Mouse (Mus musculus) testis, adult 2 months (tissue): ENCODE results near the gene Ufsp2. TPM values are rescaled to one million over a fixed set of nuclear protein-coding genes. Genes with fewer than 3 reads are reported as not detected.

Source experiments
- H3K27ac ChIP-seq: fragments of 200-500 bp; 2 replicates; pipeline ENCODE4 v1.5.1; 2012; ENCODE audit warnings: low read depth, low read length; ENCODE audit not compliant: control insufficient read depth, insufficient read depth
- H3K27me3 ChIP-seq: fragments of 200-500 bp; 2 replicates; pipeline ENCODE4 v1.6.1; 2012; ENCODE audit warnings: mild to moderate bottlenecking, low read length, moderate library complexity; ENCODE audit not compliant: control insufficient read depth, insufficient read depth
- H3K36me3 ChIP-seq: fragments of 200-500 bp; 2 replicates; pipeline ENCODE4 v1.6.1; 2012; ENCODE audit warnings: mild to moderate bottlenecking, low read length; ENCODE audit not compliant: control insufficient read depth, insufficient read depth
- H3K4me1 ChIP-seq: fragments of 200-500 bp; 2 replicates; pipeline ENCODE4 v1.6.1; 2012; ENCODE audit warnings: low read length; ENCODE audit not compliant: control insufficient read depth, insufficient read depth
- H3K4me3 ChIP-seq: fragments of 200-500 bp; 2 replicates; pipeline ENCODE4 v1.5.1; 2012; ENCODE audit warnings: low read depth, mild to moderate bottlenecking, low read length, moderate library complexity, mixed read lengths; ENCODE audit not compliant: control insufficient read depth
- CTCF ChIP-seq: fragments of 200-500 bp; IDR thresholded peaks from 2 replicates; pipeline ENCODE4 v1.5.1; 2012; ENCODE audit warnings: low read depth, mild to moderate bottlenecking, inconsistent platforms, low read length, moderate library complexity; ENCODE audit not compliant: control insufficient read depth, insufficient read depth, insufficient replicate concordance
- POLR2A ChIP-seq: fragments of 200-500 bp; IDR thresholded peaks from 2 replicates; pipeline ENCODE4 v1.6.1; 2012; ENCODE audit warnings: low read depth, mild to moderate bottlenecking, inconsistent platforms, low read length, moderate library complexity; ENCODE audit not compliant: control insufficient read depth
- polyA plus RNA-seq: library from polyadenylated mRNA; depleted of rRNA; stranded (reverse); fragments of >200 nt; gene quantifications from 2 replicates; pipeline ENCODE4 v1.2.3, GENCODE M21; 2012

Gene Ufsp2
- polyA plus RNA-seq, 1 experiment: 20.0 TPM

DNA sequence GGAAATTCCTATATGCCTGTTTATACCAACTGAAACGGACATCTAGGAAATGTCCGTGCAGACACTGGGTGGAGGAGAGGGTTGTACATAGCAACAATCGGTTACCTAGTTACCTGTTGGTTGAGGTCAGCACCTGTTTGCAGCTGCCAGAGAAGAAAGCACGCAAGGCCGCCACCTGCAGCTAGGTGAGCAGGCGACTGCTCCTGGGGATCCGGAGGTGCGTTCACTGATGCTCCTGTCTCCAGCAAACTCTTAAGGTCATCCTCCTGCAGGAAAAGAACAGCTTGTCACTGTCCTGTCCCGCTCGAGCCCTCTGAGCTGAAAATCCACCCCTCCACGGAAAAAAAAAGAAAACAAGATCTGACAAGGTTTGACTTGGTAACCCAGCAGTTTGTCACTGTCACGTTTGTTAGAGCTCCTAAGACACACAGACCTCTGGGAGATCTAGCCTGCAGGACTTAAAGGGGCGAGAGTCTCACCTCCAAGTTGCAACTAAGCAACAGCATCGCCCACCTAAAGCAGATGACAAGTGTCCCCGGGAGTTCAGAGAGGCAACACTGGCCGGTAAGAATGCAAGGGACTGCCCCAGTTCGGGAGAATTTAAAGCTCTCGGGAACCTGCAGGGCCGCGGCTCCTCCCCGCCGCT, 23.9 kb downstream of the Ufsp2 start, which contains the start of gene Lrp2bp:
TSS of gene Lrp2bp (plus strand) at position 166 of the 646 bp plus-strand sequence.
- TF ChIP-seq CTCF (no peak), POLR2A (peak; percentile 25; the same call in 1 of the 2 replicates)
- Histone ChIP-seq H3K36me3 (peaks cover 1% of the 10 kb centered on the region; the same call in 1 of the 2 replicates), H3K27me3 (no peaks in the 10 kb centered on the region)

DNA sequence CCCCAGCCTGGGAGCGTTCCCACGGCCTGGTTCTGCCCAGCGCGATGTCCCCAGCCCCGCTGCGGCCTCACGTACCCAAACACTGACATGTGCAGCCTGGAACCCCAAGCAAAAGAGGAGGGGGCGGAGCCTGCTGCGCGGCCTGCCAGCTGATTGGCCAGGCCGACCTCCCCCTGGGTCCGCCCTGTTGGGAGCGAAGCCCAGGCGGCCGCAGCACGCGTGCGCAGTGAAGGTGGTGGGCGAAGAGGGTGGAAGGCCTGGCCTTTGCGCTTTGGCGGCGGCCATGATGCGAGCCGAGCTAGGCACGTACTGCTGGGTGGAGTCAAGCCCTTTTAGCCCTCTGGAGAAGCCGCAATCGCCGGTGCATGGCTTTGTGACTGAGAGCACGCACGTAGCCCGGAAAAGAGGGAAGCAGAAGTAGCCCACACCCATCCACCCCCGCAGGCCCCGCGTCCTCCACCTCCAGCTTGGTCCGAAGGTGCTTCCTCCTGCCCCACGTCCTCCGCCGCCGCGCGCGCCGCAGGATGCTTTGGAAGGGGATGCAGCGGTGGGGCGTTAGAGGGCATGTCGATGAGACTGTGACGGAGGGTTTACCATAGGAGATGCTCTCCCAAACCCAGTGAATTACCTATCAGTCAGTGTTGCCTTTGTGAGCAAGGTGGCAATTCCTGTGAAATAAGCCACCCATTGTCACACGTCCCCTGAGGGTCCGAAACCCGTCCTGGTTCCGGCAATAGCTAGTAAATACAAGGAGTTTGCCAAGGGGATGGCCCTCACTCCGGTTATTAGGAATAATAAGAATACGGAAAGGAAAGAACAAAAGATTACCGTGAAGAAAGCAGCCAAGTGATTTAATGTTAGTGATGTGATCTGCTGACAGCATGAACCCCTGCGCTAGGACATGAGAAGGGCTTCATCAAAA, 24.7 kb downstream of the Ufsp2 start:
- TF ChIP-seq CTCF (no peak), POLR2A (peak; percentile 79)

More for the DNA sequence above, 23.9 kb downstream of the Ufsp2 start, which contains the start of gene Lrp2bp:
- Histone ChIP-seq H3K4me3 (peak within 1 kb of the TSS; percentile 90), H3K4me1 (peaks cover 3% of the 10 kb centered on the region; the same call in 1 of the 2 replicates), H3K27ac (peak within 1 kb of the TSS; percentile 83)

DNA sequence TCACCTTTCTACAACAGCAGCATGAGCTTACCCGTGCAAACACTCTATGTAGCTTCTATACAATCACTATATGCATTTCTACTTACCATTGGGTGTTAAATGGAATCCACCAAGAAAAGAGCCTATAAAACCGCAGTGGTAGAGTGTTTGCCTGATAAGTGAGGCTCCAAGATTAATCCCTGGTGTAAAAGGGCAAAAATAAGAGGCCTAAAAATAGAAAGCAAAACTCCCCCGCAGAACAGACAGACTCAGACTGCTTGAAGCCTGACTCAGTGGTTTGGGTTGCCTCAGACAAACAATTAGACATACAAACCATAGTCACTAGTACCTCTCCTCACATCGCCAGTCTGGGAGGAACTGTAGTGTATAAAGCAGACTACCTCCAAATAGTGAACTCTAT, 30.3 kb downstream of the Ufsp2 start, which contains the start of gene Ankrd37:
TSS of gene Ankrd37 (minus strand) at position 112 of the 400 bp plus-strand sequence.
- no peak within 1 kb of the TSS for H3K27ac ChIP-seq

More for the DNA sequence above, 24.7 kb downstream of the Ufsp2 start:
- H3K36me3 ChIP-seq: peaks cover 1% of the 10 kb centered on the region; the same call in 1 of the 2 replicates
- H3K4me1 ChIP-seq: peaks cover 3% of the 10 kb centered on the region; the same call in 1 of the 2 replicates
- no peaks in the 10 kb centered on the region for H3K27me3 ChIP-seq
- H3K4me3 ChIP-seq: peak overlapping the region; percentile 90
- H3K27ac ChIP-seq: peak overlapping the region; percentile 83

DNA sequence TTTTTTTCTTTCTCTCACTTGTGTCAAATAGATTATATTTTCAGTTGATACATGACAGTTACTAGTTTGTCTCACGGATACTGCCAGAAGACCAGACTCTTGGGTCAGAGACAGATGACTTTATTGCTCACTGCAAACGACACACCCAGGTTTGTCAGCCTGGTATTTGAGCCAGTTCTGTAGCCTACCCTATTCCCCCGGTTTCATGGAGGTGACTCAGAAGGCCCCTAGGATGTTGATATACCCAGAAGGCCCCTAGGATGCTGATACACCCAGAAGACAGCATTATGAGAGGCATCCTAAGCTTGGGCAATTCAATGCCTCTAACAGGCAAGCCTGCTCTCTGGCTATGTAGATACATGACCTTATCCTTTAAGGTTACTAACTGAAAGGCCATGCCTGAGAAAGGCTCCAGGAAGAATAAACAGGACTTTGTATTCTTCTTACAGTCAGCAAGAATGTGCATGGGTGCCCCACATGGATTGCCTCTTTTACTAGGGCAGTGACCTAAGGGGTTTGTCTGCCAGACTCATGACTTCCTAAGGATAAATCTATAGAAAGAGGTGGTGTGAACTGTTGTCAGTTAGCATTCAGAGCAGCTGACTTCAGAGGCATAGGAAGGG, 31.8 kb downstream of the Ufsp2 start:
- no peak for TF ChIP-seq POLR2A
- no peak for TF ChIP-seq CTCF
- no peak overlapping the region for H3K27ac ChIP-seq

More for the DNA sequence above, 30.3 kb downstream of the Ufsp2 start, which contains the start of gene Ankrd37:
- H3K36me3 ChIP-seq: no peaks in the 10 kb centered on the region
- peaks cover 3% of the 10 kb centered on the region for H3K4me1 ChIP-seq
- no peak for TF ChIP-seq POLR2A
- no peak for TF ChIP-seq CTCF
- H3K27me3 ChIP-seq: no peaks in the 10 kb centered on the region
- H3K4me3 ChIP-seq: no peak within 1 kb of the TSS

DNA sequence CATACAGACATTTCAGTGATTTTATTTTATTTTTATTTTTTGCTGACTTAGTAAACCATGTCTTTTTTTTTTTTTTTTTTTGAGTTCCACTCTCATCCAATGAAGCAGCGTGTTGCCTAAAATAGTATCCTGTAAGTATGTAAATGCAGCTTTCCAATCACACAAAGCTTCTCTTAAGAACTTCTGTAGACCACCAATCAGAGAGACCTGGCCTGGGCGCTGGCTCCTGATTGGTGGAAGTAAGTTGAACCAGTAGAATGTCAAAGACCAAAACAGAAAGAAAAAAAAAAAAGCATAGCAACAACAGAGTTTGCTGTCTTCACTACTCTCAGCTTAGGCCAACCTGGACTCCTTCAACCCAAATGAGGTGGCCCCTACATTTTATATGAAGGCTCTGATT, 35.0 kb downstream of the Ufsp2 start:
- H3K27ac ChIP-seq: peak overlapping the region; percentile 45
- H3K4me3 ChIP-seq: peak overlapping the region; percentile 77
- H3K4me1 ChIP-seq: peaks cover 12% of the 10 kb centered on the region
- no peaks in the 10 kb centered on the region for H3K36me3 ChIP-seq
- H3K27me3 ChIP-seq: no peaks in the 10 kb centered on the region
- TF ChIP-seq POLR2A: no peak
- no peak for TF ChIP-seq CTCF

More for the DNA sequence above, 31.8 kb downstream of the Ufsp2 start:
- H3K4me1 ChIP-seq: peaks cover 12% of the 10 kb centered on the region
- no peaks in the 10 kb centered on the region for H3K36me3 ChIP-seq
- H3K4me3 ChIP-seq: no peak overlapping the region
- H3K27me3 ChIP-seq: no peaks in the 10 kb centered on the region

DNA sequence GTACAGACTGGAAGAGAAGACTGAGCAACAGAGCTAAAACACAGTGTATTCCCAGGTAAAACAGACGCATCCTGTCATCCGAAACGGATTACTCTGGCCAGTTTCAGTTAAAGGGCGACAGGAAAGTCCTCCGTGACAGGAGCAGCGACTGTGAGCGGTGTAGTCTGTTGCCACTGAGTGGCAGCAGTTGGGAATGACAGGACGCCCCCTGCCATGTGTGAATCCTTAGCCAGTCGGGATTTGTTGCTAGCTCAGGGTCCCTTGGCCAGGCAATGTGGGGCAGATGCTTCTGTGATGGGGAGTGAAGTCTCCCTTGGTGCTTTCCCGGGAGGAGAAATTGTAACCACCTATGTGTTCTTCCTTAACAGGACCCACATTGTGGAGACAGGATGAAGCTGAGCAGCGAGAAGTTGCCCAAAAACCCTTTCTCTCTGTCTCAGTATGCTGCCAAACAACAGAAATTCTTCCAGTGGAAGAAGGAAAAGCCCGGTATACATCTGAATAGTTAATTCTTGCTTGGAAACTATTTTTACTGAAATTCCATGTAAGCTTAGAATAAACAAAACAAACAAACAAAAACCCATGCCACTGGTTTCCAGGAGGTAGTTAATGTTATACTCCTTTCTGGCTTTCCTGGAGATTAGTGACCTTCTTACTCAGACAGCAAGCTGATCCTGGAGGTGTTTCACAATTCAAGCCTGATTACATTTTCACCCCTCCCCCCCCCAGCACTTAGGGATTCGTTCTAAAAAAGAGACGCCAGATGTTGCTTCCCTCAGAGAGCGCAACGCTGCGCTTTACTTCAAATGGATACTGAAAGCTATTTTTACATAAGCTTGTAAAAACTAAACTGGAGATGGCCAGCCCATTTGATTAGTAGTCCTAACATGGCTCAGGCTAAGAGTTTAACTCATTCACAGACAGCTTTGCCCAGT, 35.7 kb downstream of the Ufsp2 start:
- Histone ChIP-seq H3K27me3 (no peaks in the 10 kb centered on the region), H3K4me3 (peak overlapping the region; percentile 77), H3K36me3 (no peaks in the 10 kb centered on the region), H3K27ac (peak overlapping the region; percentile 45), H3K4me1 (peaks cover 12% of the 10 kb centered on the region)
- TF ChIP-seq POLR2A (no peak), CTCF (no peak)
